Mouse (Mus musculus): ENCODE results near the gene Ptprg. TPM values are rescaled to one million over a fixed set of nuclear protein-coding genes. Genes with fewer than 3 reads are reported as not detected.
A peak's percentile ranks its signal among the peaks of the same experiment; 100 is the strongest.

Ptprg gene
- total RNA-seq, 2 experiments from 2014 or later = 44.9 to 51.5 TPM

GRCm38 (mm10) chr14:11679741-11680140 lies 126.4 kb downstream of the Ptprg start:
- DNase-seq (ENCODE audit: low spot score in 2 of 2) = no peak

- no peak for DNase-seq (ENCODE audit: low spot score in 2 of 2)
These were observed 127.3 kb downstream of the Ptprg start for GRCm38 (mm10) chr14:11680621-11681020.

GRCm38 (mm10) chr14:11682441-11682840 lies 129.1 kb downstream of the Ptprg start:
- no peak for DNase-seq (ENCODE audit: low spot score in 2 of 2)

- no peak for DNase-seq (ENCODE audit: low spot score in 2 of 2)
These were observed 130.2 kb downstream of the Ptprg start for GRCm38 (mm10) chr14:11683386-11684081.

GRCm38 (mm10) chr14:11684104-11684503 lies 130.8 kb downstream of the Ptprg start:
- DNase-seq (ENCODE audit: low spot score in 2 of 2) = no peak

GRCm38 (mm10) chr14:11687541-11687940 lies 134.2 kb downstream of the Ptprg start:
- no peak for DNase-seq (ENCODE audit: low spot score in 2 of 2)

GRCm38 (mm10) chr14:11688142-11688541 lies 134.8 kb downstream of the Ptprg start:
- DNase-seq (ENCODE audit: low spot score in 2 of 2) = no peak

GRCm38 (mm10) chr14:11690066-11690465 lies 136.7 kb downstream of the Ptprg start:
- no peak for DNase-seq (ENCODE audit: low spot score in 2 of 2)

GRCm38 (mm10) chr14:11691531-11691930 lies 138.2 kb downstream of the Ptprg start:
- DNase-seq (ENCODE audit: low spot score in 2 of 2) = no peak

GRCm38 (mm10) chr14:11698880-11699279 lies 145.5 kb downstream of the Ptprg start:
- DNase-seq (ENCODE audit: low spot score in 2 of 2) = no peak

- DNase-seq (ENCODE audit: low spot score in 2 of 2) = no peak
These were observed 146.3 kb downstream of the Ptprg start for GRCm38 (mm10) chr14:11699654-11700053.

- no peak for DNase-seq (ENCODE audit: low spot score in 2 of 2)
These were observed 148.4 kb downstream of the Ptprg start for GRCm38 (mm10) chr14:11701516-11702249.

- no peak for DNase-seq (ENCODE audit: low spot score in 2 of 2)
These were observed 149.6 kb downstream of the Ptprg start for GRCm38 (mm10) chr14:11702770-11703477.

GRCm38 (mm10) chr14:11704871-11705270 lies 151.5 kb downstream of the Ptprg start:
- DNase-seq (ENCODE audit: low spot score in 2 of 2) = peak in 1 of 2 experiments; percentile 21

- no peak for DNase-seq (ENCODE audit: low spot score in 2 of 2)
These were observed 156.0 kb downstream of the Ptprg start for GRCm38 (mm10) chr14:11709352-11709751.

GRCm38 (mm10) chr14:11709798-11710197 lies 156.5 kb downstream of the Ptprg start:
- peak in 1 of 2 experiments; percentile 34 for DNase-seq (ENCODE audit: low spot score in 2 of 2)

GRCm38 (mm10) chr14:11710410-11711122 lies 157.2 kb downstream of the Ptprg start:
- DNase-seq (ENCODE audit: low spot score in 2 of 2) = no peak

GRCm38 (mm10) chr14:11712146-11712545 lies 158.8 kb downstream of the Ptprg start:
- DNase-seq (ENCODE audit: low spot score in 2 of 2) = no peak

GRCm38 (mm10) chr14:11716230-11716629 lies 162.9 kb downstream of the Ptprg start:
- no peak for DNase-seq (ENCODE audit: low spot score in 2 of 2)

GRCm38 (mm10) chr14:11718201-11718600 lies 164.9 kb downstream of the Ptprg start:
- DNase-seq (ENCODE audit: low spot score in 2 of 2) = no peak

GRCm38 (mm10) chr14:11719259-11719658 lies 165.9 kb downstream of the Ptprg start:
- DNase-seq (ENCODE audit: low spot score in 2 of 2) = no peak
